ENCODE assay signal across 8 mouse cellular contexts in the genomic region with DNA sequence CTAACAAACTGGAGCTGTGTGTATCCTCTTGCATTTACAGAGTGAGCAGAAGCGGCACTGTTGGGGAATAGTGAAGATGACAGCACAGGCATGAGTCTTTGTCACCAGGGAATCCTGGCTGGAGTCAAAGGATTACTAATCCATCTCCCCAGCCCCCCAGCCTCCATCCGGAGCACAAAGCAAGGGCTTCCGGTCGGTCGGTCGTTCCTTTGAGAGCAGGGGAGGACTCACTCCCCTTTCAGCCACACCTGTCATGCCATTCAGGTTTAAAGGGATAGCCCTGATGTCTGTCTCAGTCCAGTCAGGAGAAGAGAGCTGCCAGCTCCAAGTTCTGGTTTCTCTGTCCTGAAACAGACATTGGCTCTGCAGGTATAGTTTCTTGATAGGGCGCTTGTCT. TPM values are rescaled to one million over a fixed set of nuclear protein-coding genes. Genes with fewer than 3 reads are reported as not detected.
DNase-seq lines count a peak whose midpoint lies in the region; ATAC-seq and TF ChIP-seq lines count a peak whose summit lies in the region.

No protein-coding gene starts in this region.

- peak overlapping the region; percentile 7; the same call in 1 of the 2 replicates for H3K4me3 ChIP-seq in heart, embryonic 12.5 days
- H3K4me3 ChIP-seq in MEL (ENCODE audit: control insufficient read depth in 1 of 2, insufficient read depth in 1 of 2, low read depth in 2 of 2, low read length in 2 of 2) = peak overlapping the region; percentile 19 to 35; a peak in 3 of 4 replicates
- no peak overlapping the region; the same call in 1 of the 2 replicates for H3K4me3 ChIP-seq in hindbrain, embryonic 10.5 days
- no peak overlapping the region for H3K4me3 ChIP-seq in liver, embryonic 16.5 days (ENCODE audit: low read depth, low read length)

- no peaks in the 10 kb centered on the region for H3K9me3 ChIP-seq in heart, embryonic 12.5 days (replicated peaks)
- H3K9me3 ChIP-seq in MEL (replicated peaks; ENCODE audit: insufficient read depth, low read length) = no peaks in the 10 kb centered on the region
- H3K9me3 ChIP-seq in hindbrain, embryonic 10.5 days = no peaks in the 10 kb centered on the region
- H3K9me3 ChIP-seq in liver, embryonic 16.5 days (replicated peaks; ENCODE audit: control insufficient read depth, low read length) = no peaks in the 10 kb centered on the region

- no peak for TF ChIP-seq CTCF in MEL (IDR thresholded peaks at IDR 0.05 in 2 of 3, conservative IDR thresholded peaks at IDR 0.05 in 1 of 3; ENCODE audit: control insufficient read depth in 1 of 3, insufficient read depth in 1 of 3, low read depth in 2 of 3, low read length in 3 of 3, poor library complexity in 1 of 3, severe bottlenecking in 1 of 3)

- TF ChIP-seq EP300 in MEL (IDR thresholded peaks at IDR 0.05; ENCODE audit: low read depth in 1 of 2, low read length in 2 of 2) = no peak

- H3K4me1 ChIP-seq in heart, embryonic 12.5 days (replicated peaks) = peaks cover 85% of the 10 kb centered on the region
- H3K4me1 ChIP-seq in MEL (ENCODE audit: control insufficient read depth in 1 of 2, insufficient read depth in 2 of 2, low read length in 2 of 2) = peaks cover 9 to 37% of the 10 kb centered on the region in 2 experiments
- peaks cover 67% of the 10 kb centered on the region for H3K4me1 ChIP-seq in hindbrain, embryonic 10.5 days (replicated peaks)
- peaks cover 46% of the 10 kb centered on the region for H3K4me1 ChIP-seq in liver, embryonic 16.5 days (ENCODE audit: control insufficient read depth, low read depth, low read length)

- intact Hi-C loops in heart, postnatal 25 days (cut with DNase I) = loop anchor here (5.0 kb wide), 1 partner anchor 36 kb away; a partner anchor contains a TSS

- H3K27me3 ChIP-seq in heart, embryonic 12.5 days (replicated peaks) = no peaks in the 10 kb centered on the region
- no peaks in the 10 kb centered on the region for H3K27me3 ChIP-seq in MEL (ENCODE audit: control insufficient read depth in 1 of 2, insufficient read depth in 2 of 2, low read length in 2 of 2)
- H3K27me3 ChIP-seq in hindbrain, embryonic 10.5 days (ENCODE audit: insufficient read depth, poor library complexity, severe bottlenecking) = no peaks in the 10 kb centered on the region
- no peaks in the 10 kb centered on the region for H3K27me3 ChIP-seq in liver, embryonic 16.5 days (ENCODE audit: control insufficient read depth, insufficient read depth, low read depth, low read length)

- DNase-seq in heart, postnatal 25 days (ENCODE audit: low spot score) = no peak
- DNase-seq in MEL (ENCODE audit: low read depth, low spot score) = no peak
- no peak for DNase-seq in hindbrain, embryonic 10.5 days (ENCODE audit: low spot score)
- no peak for DNase-seq in frontal cortex, postnatal 10 days (ENCODE audit: low spot score in 2 of 2)
- DNase-seq in left cerebral cortex, adult 11 months (ENCODE audit: low spot score) = no peak
- no peak for DNase-seq in urinary bladder, postnatal 14 days (ENCODE audit: low spot score)

- H3K27ac ChIP-seq in heart, embryonic 12.5 days (ENCODE audit: poor library complexity, severe bottlenecking) = peak overlapping the region; percentile 94
- peak overlapping the region; percentile 77 for H3K27ac ChIP-seq in MEL (ENCODE audit: control insufficient read depth, low read depth, low read length)
- peak overlapping the region; percentile 77 for H3K27ac ChIP-seq in hindbrain, embryonic 10.5 days
- H3K27ac ChIP-seq in liver, embryonic 16.5 days (ENCODE audit: low read length) = peak overlapping the region; percentile 76

- peak overlapping the region; percentile 51 for H3K9ac ChIP-seq in heart, embryonic 12.5 days
- H3K9ac ChIP-seq in MEL (ENCODE audit: control insufficient read depth, low read depth, low read length, poor library complexity, severe bottlenecking) = peak overlapping the region; percentile 52
- H3K9ac ChIP-seq in liver, embryonic 16.5 days (ENCODE audit: low read depth, low read length) = peak overlapping the region; percentile 34

- peaks cover 51% of the 10 kb centered on the region for H3K79me2 ChIP-seq in MEL (ENCODE audit: control insufficient read depth, insufficient read depth, low read length, poor library complexity)

- no peak for TF ChIP-seq RAD21 in MEL (IDR thresholded peaks at IDR 0.05; ENCODE audit: low read depth, low read length)

- H3K4me2 ChIP-seq in heart, embryonic 12.5 days = peak overlapping the region; percentile 38
- H3K4me2 ChIP-seq in liver, embryonic 16.5 days (ENCODE audit: low read depth, low read length) = peak overlapping the region; percentile 18; the same call in 1 of the 2 replicates

- no peak for TF ChIP-seq POLR2A in MEL (IDR thresholded peaks at IDR 0.05; ENCODE audit: control insufficient read depth in 1 of 2, insufficient read depth in 1 of 2, low read depth in 1 of 2, low read length in 2 of 2, poor library complexity in 1 of 2)

- 19% methylated on average over 7 of the region's 7 CpGs for WGBS in heart, embryonic 12.5 days
- WGBS in hindbrain, embryonic 10.5 days = 28% methylated on average over 7 of the region's 7 CpGs
- 21% methylated on average over 7 of the region's 7 CpGs for WGBS in liver, embryonic 16.5 days (ENCODE audit: insufficient replicate concordance)

- no peaks in the 10 kb centered on the region for H3K36me3 ChIP-seq in heart, embryonic 12.5 days
- peaks cover 1 to 31% of the 10 kb centered on the region in 2 experiments; a peak in 2 of 4 replicates for H3K36me3 ChIP-seq in MEL (ENCODE audit: control insufficient read depth in 1 of 2, insufficient read depth in 2 of 2, low read length in 2 of 2)
- H3K36me3 ChIP-seq in hindbrain, embryonic 10.5 days = peaks cover 2% of the 10 kb centered on the region; the same call in 1 of the 2 replicates
- no peaks in the 10 kb centered on the region for H3K36me3 ChIP-seq in liver, embryonic 16.5 days (ENCODE audit: control insufficient read depth, insufficient read depth)

- ATAC-seq in heart, embryonic 12.5 days (ENCODE audit: insufficient number of reproducible peaks, low FRiP score) = peak; percentile 7; the same call in 1 of the 2 replicates
- ATAC-seq in liver, embryonic 16.5 days (ENCODE audit: low read depth) = no peak

TF ChIP-seq in MEL, 35 proteins besides CTCF, POLR2A, EP300 and RAD21:
- TF ChIP-seq CHD1 (IDR thresholded peaks at IDR 0.05; ENCODE audit: low read depth, low read length) (0 out of 2 replicates have a peak, but pooled peaks have one; percentile 3), ZC3H11A (IDR thresholded peaks at IDR 0.05; ENCODE audit: low read depth, low read length) (no peak)

RNA-seq across cellular contexts. Expression of a gene that starts 7.4 kb away (rescaled TPM):
- 35.0 and 35.2 TPM in 2 replicates for polyA plus RNA-seq in heart, embryonic 12.5 days (2016; fragmentation: Nextera tagmentation; extraction: Ambion mirVana)
- total RNA-seq in heart, postnatal 25 days (2021) = 10 to 100 TPM; 37.6 to 38.7 TPM
- total RNA-seq in MEL (2012; rRNA removed) = 16.8 and 30.4 TPM in 2 replicates
- polyA plus RNA-seq in MEL (2012; ENCODE audit: insufficient read depth in 1 of 2, insufficient read length in 2 of 2, low read depth in 1 of 2, low replicate concordance in 2 of 2, missing spikeins in 1 of 2) = 100 to 1,000 TPM in 1 of 2 experiments, 10 to 100 TPM in 1; 79.4 to 270 TPM
- polyA plus RNA-seq in hindbrain, embryonic 10.5 days (2016; fragmentation: Nextera tagmentation; extraction: Ambion mirVana) = 46.9 and 47.2 TPM in 2 replicates
- 12.7 and 12.9 TPM in 2 replicates for polyA plus RNA-seq in liver, embryonic 16.5 days (2015; fragmentation: Nextera tagmentation; extraction: Ambion mirVana)

RNA-seq across cellular contexts. Expression of a gene that starts 14.7 kb away (rescaled TPM):
- polyA plus RNA-seq in heart, embryonic 12.5 days (2016; fragmentation: Nextera tagmentation; extraction: Ambion mirVana) = 36.3 and 41.2 TPM in 2 replicates
- total RNA-seq in heart, postnatal 25 days (2021) = 10 to 100 TPM; 10.7 to 12.1 TPM
- total RNA-seq in MEL (2012; rRNA removed) = 33.9 and 35.0 TPM in 2 replicates
- 10 to 100 TPM in 1 of 2 experiments, not detected in 1; 49.6 TPM for polyA plus RNA-seq in MEL (2012; ENCODE audit: insufficient read depth in 1 of 2, insufficient read length in 2 of 2, low read depth in 1 of 2, low replicate concordance in 2 of 2, missing spikeins in 1 of 2)
- polyA plus RNA-seq in hindbrain, embryonic 10.5 days (2016; fragmentation: Nextera tagmentation; extraction: Ambion mirVana) = 46.8 and 49.1 TPM in 2 replicates
- 23.3 and 25.3 TPM in 2 replicates for polyA plus RNA-seq in liver, embryonic 16.5 days (2015; fragmentation: Nextera tagmentation; extraction: Ambion mirVana)

RNA-seq across cellular contexts. Expression of a gene that starts 36.4 kb away (rescaled TPM):
- polyA plus RNA-seq in heart, embryonic 12.5 days (2016; fragmentation: Nextera tagmentation; extraction: Ambion mirVana) = 30.6 and 31.2 TPM in 2 replicates
- 10 to 100 TPM; 15.2 to 17.6 TPM for total RNA-seq in heart, postnatal 25 days (2021)
- total RNA-seq in MEL (2012; rRNA removed) = 9.3 and 9.6 TPM in 2 replicates
- 10 to 100 TPM in 1 of 2 experiments, not detected in 1; 12.2 TPM for polyA plus RNA-seq in MEL (2012; ENCODE audit: insufficient read depth in 1 of 2, insufficient read length in 2 of 2, low read depth in 1 of 2, low replicate concordance in 2 of 2, missing spikeins in 1 of 2)
- polyA plus RNA-seq in hindbrain, embryonic 10.5 days (2016; fragmentation: Nextera tagmentation; extraction: Ambion mirVana) = 29.8 and 35.3 TPM in 2 replicates
- 11.6 and 13.0 TPM in 2 replicates for polyA plus RNA-seq in liver, embryonic 16.5 days (2015; fragmentation: Nextera tagmentation; extraction: Ambion mirVana)

RNA-seq across cellular contexts. Expression of a gene that starts 52.1 kb away (rescaled TPM):
- polyA plus RNA-seq in heart, embryonic 12.5 days (2016; fragmentation: Nextera tagmentation; extraction: Ambion mirVana) = 2.7 and 3.6 TPM in 2 replicates
- total RNA-seq in heart, postnatal 25 days (2021) = 1 to 10 TPM; 1.9 to 3.1 TPM
- 0.31 and 0.56 TPM in 2 replicates for total RNA-seq in MEL (2012; rRNA removed)
- 1 to 10 TPM in 1 of 2 experiments, not detected in 1; 1.3 TPM for polyA plus RNA-seq in MEL (2012; ENCODE audit: insufficient read depth in 1 of 2, insufficient read length in 2 of 2, low read depth in 1 of 2, low replicate concordance in 2 of 2, missing spikeins in 1 of 2)
- polyA plus RNA-seq in hindbrain, embryonic 10.5 days (2016; fragmentation: Nextera tagmentation; extraction: Ambion mirVana) = 1.3 and 2.3 TPM in 2 replicates
- 1.1 and 1.4 TPM in 2 replicates for polyA plus RNA-seq in liver, embryonic 16.5 days (2015; fragmentation: Nextera tagmentation; extraction: Ambion mirVana)

RNA-seq across cellular contexts. Expression of a gene that starts 52.8 kb away (rescaled TPM):
- 5.9 and 7.7 TPM in 2 replicates for polyA plus RNA-seq in heart, embryonic 12.5 days (2016; fragmentation: Nextera tagmentation; extraction: Ambion mirVana)
- 1 to 10 TPM; 1.1 to 1.7 TPM for total RNA-seq in heart, postnatal 25 days (2021)
- 4.2 and 5.7 TPM in 2 replicates for total RNA-seq in MEL (2012; rRNA removed)
- polyA plus RNA-seq in MEL (2012; ENCODE audit: insufficient read depth in 1 of 2, insufficient read length in 2 of 2, low read depth in 1 of 2, low replicate concordance in 2 of 2, missing spikeins in 1 of 2) = 1 to 10 TPM in 1 of 2 experiments, not detected in 1; 7.6 TPM
- 27.7 and 30.9 TPM in 2 replicates for polyA plus RNA-seq in hindbrain, embryonic 10.5 days (2016; fragmentation: Nextera tagmentation; extraction: Ambion mirVana)
- 1.4 TPM in 2 replicates for polyA plus RNA-seq in liver, embryonic 16.5 days (2015; fragmentation: Nextera tagmentation; extraction: Ambion mirVana)

Comparison
In these comparisons a context has a peak if more than half of its experiments do, and no peak if none do; other contexts are left out.
1. H3K4me3 ChIP-seq: peak in heart, embryonic 12.5 days (single experiment) and MEL (2 of 2); none in hindbrain, embryonic 10.5 days (single experiment) and liver, embryonic 16.5 days (single experiment).
2. Peak in every context shown above with its lines, with median percentiles within 50 percentile points of each other: H3K27ac ChIP-seq and H3K9ac ChIP-seq.